Mouse (Mus musculus): ENCODE data around the gene Slc25a44.

Gene Slc25a44

DNA sequence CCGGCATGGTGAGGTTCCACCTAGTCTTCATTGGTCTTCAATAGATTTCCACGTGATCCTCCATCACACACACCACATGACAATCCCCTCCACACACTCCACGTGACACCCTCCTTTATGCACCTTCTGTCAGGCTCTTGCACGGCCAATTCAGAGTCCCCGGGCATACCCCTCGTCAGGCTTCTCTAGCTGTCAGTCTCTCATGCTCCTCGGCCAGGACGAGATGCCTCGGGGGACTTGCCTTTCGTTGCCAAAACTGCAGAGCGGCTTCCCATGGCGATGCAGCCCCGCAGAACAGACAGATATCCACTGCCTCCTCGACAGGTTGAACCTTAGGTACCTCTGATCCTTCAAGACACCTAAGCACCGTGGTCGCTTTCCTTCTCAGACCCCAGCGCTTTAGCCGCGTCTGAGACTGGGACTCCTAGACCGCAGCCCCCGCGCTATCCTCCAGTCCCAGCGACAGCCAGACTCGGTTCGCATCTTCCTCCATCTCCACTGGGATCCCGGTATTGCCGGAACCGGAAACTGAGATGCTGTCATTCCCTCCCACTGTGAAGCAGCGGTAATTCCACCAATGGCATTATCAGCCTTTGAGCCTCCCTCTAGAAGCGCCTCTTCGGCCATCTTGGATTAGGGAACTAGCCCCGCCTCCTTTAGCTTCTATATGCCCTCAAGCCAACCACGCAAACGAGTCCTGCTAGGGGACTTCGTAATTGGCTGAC lies at the start of gene Slc25a44:
Gene Slc25a44 (minus strand): TSS at position 535 of the 725 bp plus-strand sequence.
- peak; percentile 99 for DNase-seq (ENCODE audit: low spot score)

DNA sequence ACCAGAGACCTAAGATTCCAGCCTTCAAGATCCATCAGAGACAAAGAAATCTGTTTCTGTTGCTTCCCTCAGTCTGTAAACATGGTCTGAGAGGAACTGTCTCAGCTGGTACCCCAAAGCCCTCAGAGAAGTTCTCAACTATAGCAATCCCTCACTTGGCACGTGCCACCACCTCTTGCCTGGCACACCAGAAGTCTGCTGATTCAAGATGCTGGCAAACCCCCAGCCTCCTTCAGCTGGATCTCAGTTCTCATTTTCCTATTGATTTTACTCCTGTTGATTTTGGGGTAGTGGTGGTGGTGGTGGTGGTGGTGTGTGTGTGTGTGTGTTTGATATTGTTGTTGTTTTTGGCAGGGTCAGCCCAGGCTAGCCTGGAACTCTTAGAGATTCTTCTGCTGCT lies 48.6 kb upstream of the Slc25a44 start:
- DNase-seq (ENCODE audit: low spot score), result no peak

DNA sequence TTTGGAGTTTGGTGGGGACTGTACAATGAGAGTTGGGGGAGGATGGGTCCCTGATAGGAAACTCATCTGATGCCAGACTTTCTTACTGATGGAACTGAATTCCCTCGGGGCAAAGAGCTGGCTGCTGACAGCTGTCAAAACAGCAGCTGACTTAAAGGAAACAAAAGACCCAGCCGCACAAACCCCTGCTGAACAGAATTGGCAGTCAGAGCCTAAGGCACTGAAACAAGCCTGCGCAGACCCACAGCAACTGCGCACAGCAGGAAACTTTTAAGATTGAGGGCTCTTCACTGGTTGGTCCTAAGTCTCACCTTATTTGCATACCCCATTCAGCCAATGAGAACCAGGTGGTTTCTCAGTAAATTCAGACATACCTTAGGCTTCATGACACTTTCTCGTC lies 48.1 kb upstream of the Slc25a44 start:
- peak; percentile 51 for DNase-seq (ENCODE audit: low spot score)

DNA sequence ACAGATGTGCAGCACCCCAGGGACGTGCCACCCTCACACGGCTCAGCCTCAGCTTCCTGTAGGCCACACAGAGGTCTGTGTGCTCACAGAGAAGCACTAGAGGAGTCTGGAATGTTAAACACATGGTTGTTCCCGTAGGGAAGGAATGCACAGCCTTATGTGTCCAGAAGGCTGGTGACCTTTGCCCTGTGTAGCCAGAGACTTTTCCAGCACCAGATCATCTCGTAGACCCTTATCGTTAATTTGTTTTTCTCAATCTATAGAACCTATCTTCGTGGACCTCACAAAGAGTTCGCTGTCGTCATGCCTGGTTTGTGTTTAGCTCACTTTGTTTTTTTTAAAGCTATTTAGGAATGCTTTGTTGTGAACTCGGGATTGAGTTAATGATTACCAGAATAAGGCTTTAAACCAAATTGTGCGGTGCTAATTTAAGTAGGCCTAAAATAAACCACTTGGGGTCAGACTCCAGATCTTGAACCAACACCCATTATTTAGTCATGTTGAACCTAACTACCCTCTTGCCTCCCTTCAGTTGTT lies 46.1 kb upstream of the Slc25a44 start:
- no peak for DNase-seq (ENCODE audit: low spot score)

DNA sequence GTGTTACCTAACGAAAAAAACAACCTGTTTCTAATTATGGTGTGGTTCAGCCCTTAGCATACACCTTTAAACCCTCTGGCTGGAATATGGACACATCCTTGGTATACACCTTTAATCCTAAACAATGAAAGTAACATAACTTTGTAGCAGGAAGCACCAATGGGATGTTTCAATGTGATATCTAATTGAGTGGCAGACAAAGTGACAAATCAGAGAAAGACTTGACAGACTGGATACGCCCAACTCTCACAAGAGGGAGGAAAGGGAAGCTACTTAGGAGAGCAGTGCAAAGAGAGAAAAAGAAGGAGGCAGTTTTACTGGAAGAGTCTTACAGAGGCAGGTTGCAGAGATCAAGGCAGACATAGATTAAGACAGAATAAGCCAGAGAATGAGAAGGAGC lies 44.5 kb upstream of the Slc25a44 start:
- no peak for DNase-seq (ENCODE audit: low spot score)

DNA sequence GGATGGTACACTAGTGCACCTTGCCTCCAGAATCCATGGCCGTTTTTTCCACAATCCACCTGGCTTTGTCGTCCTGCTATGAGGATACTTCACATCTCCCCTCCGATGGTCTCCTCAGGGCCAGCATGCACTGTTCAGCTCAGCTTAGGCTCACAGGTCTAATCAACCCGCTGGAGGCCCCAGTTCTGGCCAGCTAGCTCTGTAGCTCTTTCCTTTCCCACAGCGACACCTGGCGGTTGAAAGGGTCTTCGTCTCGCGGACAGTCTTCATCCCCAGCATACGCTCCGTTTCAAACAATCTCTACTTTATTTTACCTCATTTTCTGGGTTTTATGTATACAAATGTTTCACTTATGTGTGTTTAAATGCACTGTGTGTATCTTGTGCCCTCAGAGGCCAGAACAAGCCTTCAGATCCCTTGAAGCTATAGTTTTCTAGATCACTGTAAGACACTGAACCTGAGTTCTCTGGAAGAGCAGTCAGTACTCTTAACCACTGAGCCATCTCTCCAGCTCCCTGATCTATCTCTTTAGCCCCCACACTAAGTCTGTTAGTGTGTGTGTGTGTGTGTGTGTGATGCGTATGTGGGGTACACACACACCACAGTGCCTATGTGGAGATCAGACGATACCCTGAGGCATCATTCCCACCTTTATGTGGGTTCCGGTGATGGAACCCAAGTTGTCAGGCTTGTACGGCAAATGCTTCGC lies 42.3 kb upstream of the Slc25a44 start:
- DNase-seq (ENCODE audit: low spot score), result peak; percentile 97

DNA sequence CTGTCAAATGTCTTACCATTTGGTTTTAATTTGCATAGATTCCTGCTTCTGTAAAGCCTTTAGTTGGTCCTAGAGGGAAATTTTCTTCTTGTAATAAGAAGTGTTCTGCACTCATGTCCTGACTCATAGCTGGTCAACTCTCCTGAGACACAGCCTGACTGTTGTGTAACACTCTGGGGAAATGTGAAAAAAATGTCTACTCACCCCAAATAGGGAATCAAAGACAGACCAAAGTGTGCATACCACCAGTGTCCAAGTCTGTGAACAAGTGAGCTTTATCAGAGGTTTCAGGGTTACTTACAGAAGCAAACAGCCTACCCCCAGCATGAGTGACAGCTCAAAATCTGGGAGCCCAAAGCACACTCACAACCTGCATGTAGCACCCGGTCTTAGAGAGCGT lies 40.2 kb upstream of the Slc25a44 start:
- DNase-seq (ENCODE audit: low spot score), result no peak

DNA sequence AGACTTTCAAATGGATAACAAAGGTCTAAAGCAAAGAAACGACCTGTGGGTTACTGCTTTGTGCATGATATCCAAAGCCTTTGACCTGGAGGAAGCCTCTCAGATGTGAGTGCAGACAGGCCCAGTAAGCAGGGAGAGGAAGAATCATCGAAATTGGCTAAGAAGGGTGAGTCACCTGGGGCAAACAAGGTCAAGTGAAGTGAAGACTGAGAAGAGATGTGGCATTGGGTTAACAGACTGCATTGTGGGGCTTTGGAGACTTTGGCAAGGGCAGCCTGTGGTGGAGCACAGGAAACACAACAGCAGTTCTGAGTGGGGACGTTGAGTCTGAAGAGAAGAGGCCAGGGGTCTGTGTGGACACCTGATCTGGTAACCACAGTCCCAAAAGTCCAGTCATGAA lies 39.5 kb upstream of the Slc25a44 start:
- DNase-seq (ENCODE audit: low spot score), result no peak

DNA sequence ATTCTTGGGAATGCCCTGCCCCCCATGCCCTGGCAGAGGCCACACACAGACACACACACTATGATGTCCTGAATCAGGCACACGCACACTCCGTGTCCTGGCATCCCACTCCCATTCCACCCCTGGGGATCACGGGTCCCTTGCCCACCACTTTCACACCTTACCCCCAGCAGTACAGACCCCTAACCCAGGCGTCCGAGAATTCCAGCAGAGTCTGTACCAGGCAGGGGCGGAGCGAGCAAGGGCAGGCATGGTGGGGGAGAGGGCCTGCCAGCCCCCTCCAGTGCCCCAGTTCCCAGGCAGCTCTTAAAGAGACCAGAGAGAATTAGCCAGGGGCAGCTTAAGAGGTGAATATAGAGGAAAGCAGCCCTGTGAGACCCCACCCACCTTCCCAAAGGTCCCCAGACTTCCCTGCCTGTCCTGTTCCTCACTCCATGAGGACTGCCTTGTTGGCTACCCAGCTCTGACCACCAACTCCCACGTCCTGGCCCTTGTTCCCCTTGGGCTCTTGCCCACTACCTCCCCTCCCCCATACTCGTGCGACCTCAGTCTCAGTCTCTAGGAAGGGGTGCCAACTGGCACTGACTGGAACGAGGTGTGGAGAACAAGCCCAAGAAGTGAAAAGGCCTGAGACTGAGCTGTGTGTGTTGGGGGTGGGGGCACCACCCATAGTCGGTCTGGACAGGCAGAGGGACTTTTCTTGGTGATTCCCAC lies 36.2 kb upstream of the Slc25a44 start, which contains the start of gene Sema4a:
Gene Sema4a (minus strand): TSS at position 200 of the 714 bp plus-strand sequence.
- peak; percentile 67 for DNase-seq (ENCODE audit: low spot score)

DNA sequence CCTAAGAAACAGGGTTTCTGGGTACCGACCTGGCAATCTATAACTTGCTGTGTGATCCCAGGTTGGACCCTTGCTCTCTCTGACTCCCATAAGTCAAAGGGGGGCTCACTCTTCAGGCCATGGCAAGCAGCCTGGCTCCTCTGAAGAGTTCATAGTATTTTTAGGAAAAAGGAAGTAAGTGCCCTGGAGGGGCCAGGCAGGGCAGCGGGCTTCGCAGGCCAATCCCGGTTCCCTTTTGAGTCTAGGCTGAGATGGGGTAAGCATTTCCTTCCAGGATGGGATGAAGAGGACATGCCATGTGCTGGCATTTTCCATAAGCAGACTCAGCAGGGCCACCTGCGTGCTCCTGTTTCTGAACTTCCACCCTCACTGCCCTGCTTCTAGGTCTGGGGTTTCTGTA lies 35.1 kb upstream of the Slc25a44 start:
- no peak for DNase-seq (ENCODE audit: low spot score)

DNA sequence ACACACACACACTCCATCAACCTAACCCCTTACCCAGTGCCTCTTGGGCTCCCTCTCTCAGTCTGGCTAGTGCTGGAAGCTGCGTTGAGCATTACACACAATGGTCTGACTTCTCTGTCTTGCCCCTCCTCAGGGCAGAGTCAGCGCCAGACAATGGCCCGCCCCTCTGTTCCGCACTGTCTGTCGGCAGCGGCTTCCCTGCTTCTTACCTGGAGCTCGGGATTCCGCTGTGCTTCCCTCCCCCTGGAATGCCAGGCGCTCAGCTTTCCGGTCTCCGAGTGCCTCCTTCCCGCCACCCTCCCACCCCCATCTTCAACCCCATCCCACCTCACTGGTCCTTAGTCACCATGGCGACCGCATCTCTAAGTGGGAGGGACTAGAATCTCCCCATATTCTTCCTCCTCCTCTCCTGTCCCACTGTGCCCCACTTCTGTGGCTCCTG lies 33.9 kb upstream of the Slc25a44 start:
- peak; percentile 45 for DNase-seq (ENCODE audit: low spot score)

DNA sequence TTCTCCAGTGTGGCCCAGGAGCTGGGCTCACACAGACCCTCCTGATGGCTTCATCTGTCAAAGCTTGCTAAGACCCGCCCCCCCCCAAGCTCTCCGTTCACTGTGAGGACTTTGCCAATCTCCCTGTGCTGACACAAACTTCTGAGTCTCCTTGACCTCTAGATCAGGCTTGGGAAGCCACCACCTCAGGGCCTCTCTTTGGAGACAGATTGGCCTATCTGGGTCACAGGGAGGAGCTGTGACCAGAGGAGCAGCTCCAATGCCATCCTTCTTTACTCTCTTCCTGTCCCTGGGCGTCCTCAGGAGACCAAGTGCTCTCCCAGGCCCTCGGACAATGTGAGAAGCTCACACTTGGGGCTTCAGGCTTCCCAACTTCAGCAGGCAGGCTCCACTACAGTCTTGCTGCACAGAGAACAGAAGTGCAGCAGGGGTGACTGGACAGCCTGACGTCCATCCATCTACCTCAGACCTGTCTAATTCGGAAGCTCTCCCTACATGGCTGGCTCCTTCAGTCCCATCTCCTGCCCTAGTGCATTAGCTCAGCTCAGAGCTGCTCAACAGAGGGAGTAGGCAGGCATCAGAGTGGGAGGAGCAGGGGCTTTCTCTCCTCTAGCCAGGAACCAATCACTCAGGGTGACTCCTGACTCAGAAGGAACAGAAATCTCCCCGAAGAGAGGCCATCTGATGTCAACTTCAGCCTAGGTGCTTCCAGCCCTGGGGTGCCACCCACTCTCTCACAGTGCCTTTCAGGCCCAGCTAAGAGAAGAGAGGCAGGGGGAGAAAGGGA lies 32.0 kb upstream of the Slc25a44 start:
- no peak for DNase-seq (ENCODE audit: low spot score)

DNA sequence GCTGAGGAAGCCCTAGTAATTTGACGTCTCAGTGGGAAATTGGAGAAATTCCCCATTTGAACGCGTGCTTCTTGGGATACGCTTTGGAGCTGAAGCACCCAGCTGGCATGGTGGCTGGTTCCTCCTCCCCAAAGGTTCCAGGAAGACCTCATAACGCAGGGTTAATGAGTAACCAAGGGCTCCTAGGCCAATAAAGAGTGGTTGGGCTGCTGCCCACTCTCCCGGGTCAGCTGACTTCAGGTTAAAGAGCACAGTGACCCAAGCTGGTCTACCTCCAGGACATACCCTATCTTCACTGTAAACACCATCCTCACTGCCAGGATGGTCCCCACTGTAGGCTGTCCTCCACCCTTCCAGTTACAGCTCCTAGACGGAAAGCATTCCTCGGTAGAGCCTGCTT lies 31.4 kb upstream of the Slc25a44 start:
- no peak for DNase-seq (ENCODE audit: low spot score)

DNA sequence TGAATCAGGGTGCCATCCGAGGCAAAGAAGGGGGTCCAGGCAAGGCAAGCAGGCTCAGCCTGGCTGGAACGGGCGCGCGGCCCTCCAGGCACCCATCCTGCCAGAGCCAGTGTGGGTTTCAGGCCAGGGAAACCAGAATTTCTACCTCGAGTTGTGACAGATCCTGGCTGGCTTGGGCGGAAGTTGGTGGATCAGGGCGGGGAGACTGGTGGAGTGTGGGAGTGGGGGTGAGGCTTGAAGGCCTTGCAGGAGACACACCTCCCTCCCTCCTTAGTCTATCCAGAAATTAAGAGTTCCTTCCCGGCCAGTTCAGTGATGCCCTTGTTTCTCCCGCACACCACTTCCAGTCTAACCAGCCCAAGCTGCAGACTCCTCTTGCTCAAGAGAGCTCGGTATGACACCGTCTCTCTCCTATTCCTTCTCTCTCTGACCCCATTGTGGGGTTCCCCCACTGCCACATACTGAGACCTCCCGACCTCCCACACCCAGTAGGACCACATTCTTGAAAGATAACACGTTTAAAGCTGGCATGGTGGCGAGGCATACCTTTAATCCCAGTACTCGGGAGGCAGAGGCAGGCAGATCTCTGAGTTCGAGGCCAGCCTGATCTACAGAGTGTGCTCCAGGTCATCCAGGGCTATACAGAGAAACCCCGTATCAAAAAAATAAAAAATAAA lies 30.8 kb upstream of the Slc25a44 start:
- no peak for DNase-seq (ENCODE audit: low spot score)

DNA sequence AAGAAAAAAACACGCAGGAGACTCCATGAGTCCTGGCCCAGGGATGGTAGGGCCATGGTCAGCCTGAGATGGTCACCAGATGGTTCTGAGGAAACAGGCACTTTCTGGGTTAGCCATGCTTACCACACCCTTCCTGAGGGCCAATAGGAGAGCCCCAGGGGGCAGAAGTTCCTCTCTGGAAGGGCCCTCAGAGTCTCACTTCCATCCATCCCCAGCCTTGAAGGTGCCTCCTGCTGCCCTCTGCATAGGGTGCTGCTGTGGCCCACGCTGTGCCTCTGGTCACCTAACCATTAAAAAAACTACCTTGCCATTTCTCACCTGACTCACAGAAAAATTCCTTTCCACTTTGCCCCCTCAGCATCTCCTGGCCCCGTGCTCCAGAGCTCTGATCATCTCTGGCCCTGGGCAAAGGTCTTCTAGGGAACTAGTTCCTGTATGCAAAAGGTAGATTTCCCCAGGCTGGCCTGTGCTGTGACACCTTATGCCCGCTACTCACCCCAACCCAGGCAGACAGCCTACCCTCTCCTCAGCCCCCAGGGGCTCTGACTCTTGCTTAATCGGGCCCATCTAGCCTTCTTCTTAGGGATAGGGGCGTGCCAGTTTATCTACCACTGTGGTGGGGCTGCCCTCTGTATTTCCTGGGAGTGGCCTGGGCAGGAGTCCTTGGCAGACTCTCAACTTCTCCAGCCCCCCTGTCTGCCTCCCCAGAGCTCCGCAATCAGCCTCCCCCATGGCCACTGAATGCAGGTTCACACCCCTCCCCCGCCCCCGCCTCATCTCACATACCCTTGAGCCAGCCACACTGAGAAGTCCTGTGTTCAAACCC lies 30.0 kb upstream of the Slc25a44 start:
- DNase-seq (ENCODE audit: low spot score), result no peak

DNA sequence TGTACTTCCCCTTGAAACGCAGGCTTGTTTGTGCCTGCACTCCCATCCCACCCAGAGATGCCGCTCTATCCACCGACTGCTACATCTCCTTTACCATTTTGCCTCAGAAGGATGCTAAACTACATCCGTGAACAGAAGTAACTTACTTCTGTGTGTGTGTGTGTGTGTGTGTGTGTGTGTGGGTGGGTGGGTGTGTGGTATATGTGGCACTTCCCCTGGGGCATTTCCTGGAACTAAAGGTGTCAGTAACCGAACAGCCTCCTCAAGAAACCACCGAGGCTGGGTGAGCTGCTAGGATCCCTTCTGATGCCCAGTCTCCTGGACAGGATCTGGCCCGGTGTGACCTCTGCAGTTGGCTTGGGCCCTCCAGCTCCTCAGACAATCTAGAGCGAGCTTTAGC lies 29.0 kb upstream of the Slc25a44 start:
- no peak for DNase-seq (ENCODE audit: low spot score)

DNA sequence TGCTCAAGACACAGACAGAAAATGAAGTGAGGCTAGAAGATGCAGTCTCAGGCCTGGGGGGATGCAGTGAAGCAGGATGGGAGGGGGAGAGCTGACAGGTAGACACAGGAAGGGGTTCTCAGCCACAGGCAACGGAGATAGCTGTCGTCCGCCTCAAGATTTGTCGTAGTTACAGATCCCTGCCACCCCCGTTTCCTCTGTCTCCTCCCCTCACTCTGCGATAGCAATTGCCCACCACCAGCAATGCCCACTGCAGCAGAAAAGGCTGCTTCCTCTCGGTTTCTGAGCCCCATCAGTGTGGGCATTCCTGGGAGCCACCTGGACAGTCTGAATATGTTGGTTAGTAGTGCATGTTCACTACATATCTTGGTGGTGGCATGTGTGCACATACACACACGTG lies 28.4 kb upstream of the Slc25a44 start:
- no peak for DNase-seq (ENCODE audit: low spot score)

DNA sequence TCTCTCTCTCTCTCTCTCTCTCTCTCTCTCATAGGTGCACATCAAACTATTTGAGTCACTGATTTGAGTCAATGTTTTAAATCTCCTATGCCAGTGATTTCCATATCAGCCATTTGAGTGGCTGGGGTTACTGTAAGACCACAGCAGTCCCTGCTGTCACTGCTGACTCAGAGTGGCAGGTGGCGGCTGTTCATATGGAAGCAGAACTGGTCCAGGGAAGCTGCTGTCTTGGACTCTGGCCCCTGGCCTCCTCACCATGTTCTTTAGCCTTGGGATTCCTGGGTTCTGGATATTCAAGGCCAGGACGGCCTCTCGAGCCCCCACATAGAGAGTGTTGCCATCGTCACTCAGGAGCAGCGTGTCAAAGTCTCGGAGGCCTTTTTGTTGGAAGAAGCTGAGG lies 27.8 kb upstream of the Slc25a44 start:
- no peak for DNase-seq (ENCODE audit: low spot score)

DNA sequence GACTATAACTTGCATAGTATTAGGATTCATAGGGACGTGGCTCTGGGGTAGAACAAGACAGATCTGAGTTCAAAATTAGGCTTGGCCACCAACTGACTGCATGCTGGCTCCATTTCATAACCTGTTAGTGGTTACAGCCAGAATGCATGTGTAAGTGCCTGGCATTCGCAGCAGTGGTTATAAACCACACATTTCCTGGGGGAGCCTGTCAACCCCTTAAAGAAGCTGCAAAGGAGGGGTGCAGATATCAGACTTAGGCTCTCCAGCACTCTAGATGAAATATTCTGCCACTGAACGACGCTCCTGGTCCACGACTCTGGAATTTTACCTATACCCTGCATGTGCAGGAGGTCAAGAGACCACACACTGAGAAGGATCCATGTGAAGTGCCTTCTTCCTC lies 27.3 kb upstream of the Slc25a44 start:
- DNase-seq (ENCODE audit: low spot score), result no peak

DNA sequence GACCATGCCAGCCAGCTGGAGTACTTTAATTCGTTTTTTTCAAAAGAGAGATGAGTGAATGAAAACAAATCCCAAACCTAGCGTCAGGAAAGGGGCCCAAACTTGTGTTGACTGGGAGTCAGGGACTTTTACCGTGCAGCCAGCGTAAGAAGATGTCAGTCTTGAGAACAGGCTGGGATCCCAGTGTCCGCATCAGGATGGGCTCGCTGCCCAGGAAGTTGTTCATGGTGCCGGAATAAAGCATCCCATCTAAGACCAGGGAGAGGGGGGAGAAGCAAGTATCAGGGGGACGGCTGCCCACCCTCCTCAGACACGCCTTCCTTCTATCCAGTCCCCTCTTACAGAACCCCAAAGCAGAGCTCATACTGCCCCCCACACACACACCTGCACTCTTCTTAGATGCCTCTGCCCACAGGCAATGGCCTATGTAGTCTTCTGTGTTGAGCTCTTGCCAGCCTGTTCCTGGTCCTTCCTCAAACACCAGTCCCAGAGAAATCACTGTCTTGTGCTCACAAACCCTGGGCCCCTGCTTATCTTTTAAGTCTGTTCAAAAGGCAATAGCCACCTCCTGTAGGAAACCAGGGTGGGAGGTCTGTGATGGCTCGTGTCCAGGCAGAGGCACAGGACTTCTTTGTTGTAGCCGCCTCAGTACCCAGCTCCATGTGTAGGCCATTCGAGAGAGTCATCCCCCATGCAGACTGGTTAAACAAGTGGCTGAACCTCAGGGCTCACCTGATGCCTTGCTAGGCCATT lies 25.6 kb upstream of the Slc25a44 start:
- no peak for DNase-seq (ENCODE audit: low spot score)
